Mouse (Mus musculus) embryo, embryonic 10 days (tissue): ENCODE results near the gene Srr.
A peak's percentile ranks its signal among the peaks of the same experiment; 100 is the strongest.

Source experiments
- DNase-seq: peaks from one replicate; pipeline ENCODE4 v3.0.0-alpha.2; 2015; ENCODE audit warnings: low spot score

The Srr gene

GRCm38 (mm10) chr11:74863471-74863870 lies 62.3 kb downstream of the Srr start:
- peak; percentile 71 for DNase-seq

GRCm38 (mm10) chr11:74862129-74862528 lies 63.6 kb downstream of the Srr start:
- DNase-seq = no peak

GRCm38 (mm10) chr11:74857756-74858155 lies 68.0 kb downstream of the Srr start:
- no peak for DNase-seq
